Mouse (Mus musculus) lung, adult 2 months (tissue): ENCODE measurements at regions not wholly inside any gene's neighbourhood (a gene's known extent, or its start where the extent isn't known, plus 50 kb on each side); places are given as distances from the start of the nearest gene placed in this dataset.

Experiments used
- CTCF ChIP-seq: fragments of 200-500 bp; IDR thresholded peaks from 2 replicates; pipeline ENCODE4 v1.5.1; 2011; ENCODE audit warnings: mild to moderate bottlenecking, low read length, control low read depth; ENCODE audit not compliant: insufficient read depth
- POLR2A ChIP-seq: fragments of 200-500 bp; IDR thresholded peaks from 2 replicates; pipeline ENCODE4 v1.6.1; 2011; ENCODE audit warnings: low read depth, mild to moderate bottlenecking, control low read depth, low read length, borderline replicate concordance; ENCODE audit errors: extremely low read depth

GRCm38 (mm10) chr1:34761870-34762269 is 81.0 kb downstream of the Fam168b start:
- TF ChIP-seq CTCF = no peak
- TF ChIP-seq POLR2A = no peak
